Mouse (Mus musculus) heart, adult 11 months (tissue): ENCODE data around the gene Elob.

ENCODE experiments used
- DNase-seq: peaks from one replicate; pipeline ENCODE4 v3.0.0; 2022

The Elob gene

GRCm38 (mm10) chr17:23829064-23829619 is at the start of gene Elob:
TSS of gene Elob (minus strand) at chr17:23829136.
- peak; percentile 99 for DNase-seq

GRCm38 (mm10) chr17:23877166-23877565 is 48.2 kb upstream of the Elob start:
- DNase-seq, result peak; percentile 77

GRCm38 (mm10) chr17:23876741-23877140 is 47.8 kb upstream of the Elob start:
- DNase-seq, result no peak

GRCm38 (mm10) chr17:23873884-23874856 is 45.2 kb upstream of the Elob start:
- peak; percentile 94 for DNase-seq

GRCm38 (mm10) chr17:23868513-23868912 is 39.6 kb upstream of the Elob start:
- peak; percentile 79 for DNase-seq

- no peak for DNase-seq
These were observed 38.8 kb upstream of the Elob start, which contains the start of gene Prss21 for GRCm38 (mm10) chr17:23867756-23868155. TSS of gene Prss21 (plus strand) at chr17:23868056.

- DNase-seq, result peak; percentile 81
These were observed 34.0 kb upstream of the Elob start for GRCm38 (mm10) chr17:23862926-23863325.

GRCm38 (mm10) chr17:23857913-23858312 is 29.0 kb upstream of the Elob start:
- no peak for DNase-seq

GRCm38 (mm10) chr17:23857193-23857592 is 28.3 kb upstream of the Elob start:
- DNase-seq, result peak; percentile 82

- peak; percentile 87 for DNase-seq
These were observed 25.4 kb upstream of the Elob start for GRCm38 (mm10) chr17:23854229-23854765.

- DNase-seq, result peak; percentile 90
These were observed 24.4 kb upstream of the Elob start for GRCm38 (mm10) chr17:23853292-23853691.

- peak; percentile 88 for DNase-seq
These were observed 22.2 kb upstream of the Elob start for GRCm38 (mm10) chr17:23850853-23851749.

- DNase-seq, result no peak
These were observed 21.1 kb upstream of the Elob start for GRCm38 (mm10) chr17:23850028-23850427.

- peak; percentile 92 for DNase-seq
These were observed 14.9 kb upstream of the Elob start, which contains the start of the genes Prss32 and Prss41 for GRCm38 (mm10) chr17:23843812-23844273. TSS of gene Prss32 (plus strand) at chr17:23843855. TSS of gene Prss41 (minus strand) at chr17:23844172.

- peak; percentile 85 for DNase-seq
These were observed 14.3 kb upstream of the Elob start for GRCm38 (mm10) chr17:23843141-23843811.

- DNase-seq, result peak; percentile 82
These were observed 12.2 kb upstream of the Elob start for GRCm38 (mm10) chr17:23841145-23841544.

GRCm38 (mm10) chr17:23836006-23836575 is 7.2 kb upstream of the Elob start, which contains the start of gene Prss33:
TSS of gene Prss33 (minus strand) at chr17:23836056.
- no peak for DNase-seq

GRCm38 (mm10) chr17:23831201-23831600 is 2.3 kb upstream of the Elob start:
- DNase-seq, result no peak

- DNase-seq, result peak; percentile 97
These were observed 500 bp downstream of the Elob start for GRCm38 (mm10) chr17:23828271-23829001.

GRCm38 (mm10) chr17:23825591-23825990 is 3.3 kb downstream of the Elob start:
- no peak for DNase-seq

- DNase-seq, result no peak
These were observed 5.3 kb downstream of the Elob start for GRCm38 (mm10) chr17:23823614-23824013.
